Mouse (Mus musculus): Measurements from ENCODE around the gene Kcnj1. TPM values are rescaled to one million over a fixed set of nuclear protein-coding genes. Genes with fewer than 3 reads are reported as not detected.

The Kcnj1 gene
- total RNA-seq (2021): not detected
- long read RNA-seq, experiment 1: 0 reads
- long read RNA-seq, experiment 2: 0 reads

GRCm38 (mm10) chr9:32372202-32372601, at the start of gene Kcnj1:
Gene Kcnj1, plus strand, starts transcription at chr9:32372493.
- DNase-seq (ENCODE audit: low spot score in 2 of 2): no peak

GRCm38 (mm10) chr9:32323610-32324009, 48.7 kb upstream of the Kcnj1 start:
- DNase-seq (ENCODE audit: low spot score in 2 of 2): no peak

GRCm38 (mm10) chr9:32328777-32329176, 43.5 kb upstream of the Kcnj1 start:
- no peak for DNase-seq (ENCODE audit: low spot score in 2 of 2)

- no peak for DNase-seq (ENCODE audit: low spot score in 2 of 2)
Observed at GRCm38 (mm10) chr9:32331162-32331561, 41.1 kb upstream of the Kcnj1 start.

- no peak for DNase-seq (ENCODE audit: low spot score in 2 of 2)
Observed at GRCm38 (mm10) chr9:32335389-32336150, 36.7 kb upstream of the Kcnj1 start.

GRCm38 (mm10) chr9:32340831-32341230, 31.5 kb upstream of the Kcnj1 start:
- no peak for DNase-seq (ENCODE audit: low spot score in 2 of 2)

GRCm38 (mm10) chr9:32342929-32343328, 29.4 kb upstream of the Kcnj1 start:
- no peak for DNase-seq (ENCODE audit: low spot score in 2 of 2)

GRCm38 (mm10) chr9:32344051-32344450, 28.2 kb upstream of the Kcnj1 start, which contains the start of gene Kcnj5:
Gene Kcnj5, minus strand, starts transcription at chr9:32344350.
- no peak for DNase-seq (ENCODE audit: low spot score in 2 of 2)

- DNase-seq (ENCODE audit: low spot score in 2 of 2): no peak
Observed at GRCm38 (mm10) chr9:32344489-32344888, 27.8 kb upstream of the Kcnj1 start.

GRCm38 (mm10) chr9:32348096-32348495, 24.2 kb upstream of the Kcnj1 start:
- no peak for DNase-seq (ENCODE audit: low spot score in 2 of 2)

- DNase-seq (ENCODE audit: low spot score in 2 of 2): no peak
Observed at GRCm38 (mm10) chr9:32349344-32349743, 22.9 kb upstream of the Kcnj1 start.

GRCm38 (mm10) chr9:32350332-32350731, 22.0 kb upstream of the Kcnj1 start:
- DNase-seq (ENCODE audit: low spot score in 2 of 2): peak; percentile 66 to 74

- no peak for DNase-seq (ENCODE audit: low spot score in 2 of 2)
Observed at GRCm38 (mm10) chr9:32360770-32361169, 11.5 kb upstream of the Kcnj1 start.

GRCm38 (mm10) chr9:32368812-32369211, 3.5 kb upstream of the Kcnj1 start:
- DNase-seq (ENCODE audit: low spot score in 2 of 2): no peak

- DNase-seq (ENCODE audit: low spot score in 2 of 2): no peak
Observed at GRCm38 (mm10) chr9:32369388-32369787, 2.9 kb upstream of the Kcnj1 start.

- DNase-seq (ENCODE audit: low spot score in 2 of 2): no peak
Observed at GRCm38 (mm10) chr9:32373656-32374055, 1.4 kb downstream of the Kcnj1 start.

GRCm38 (mm10) chr9:32376031-32376430, 3.7 kb downstream of the Kcnj1 start:
- DNase-seq (ENCODE audit: low spot score in 2 of 2): no peak

- no peak for DNase-seq (ENCODE audit: low spot score in 2 of 2)
Observed at GRCm38 (mm10) chr9:32376863-32377590, 4.7 kb downstream of the Kcnj1 start.

- DNase-seq (ENCODE audit: low spot score in 2 of 2): no peak
Observed at GRCm38 (mm10) chr9:32384906-32385305, 12.6 kb downstream of the Kcnj1 start.

- no peak for DNase-seq (ENCODE audit: low spot score in 2 of 2)
Observed at GRCm38 (mm10) chr9:32388120-32388519, 15.8 kb downstream of the Kcnj1 start.

GRCm38 (mm10) chr9:32391092-32391491, 18.8 kb downstream of the Kcnj1 start:
- DNase-seq (ENCODE audit: low spot score in 2 of 2): no peak

GRCm38 (mm10) chr9:32391701-32392100, 19.4 kb downstream of the Kcnj1 start:
- no peak for DNase-seq (ENCODE audit: low spot score in 2 of 2)

All from adrenal gland, adult 18-20 months (tissue).